Mouse (Mus musculus) right cerebral cortex, postnatal 36 days (tissue): Measurements from ENCODE around the gene Sbno2.

Source experiments
- DNase-seq, 2 experiments: peaks; one replicate each; pipeline ENCODE4 v3.0.0; 2022; ENCODE audit warnings: low spot score in 2 of 2, mixed read lengths in 1 of 2

The Sbno2 gene

DNA sequence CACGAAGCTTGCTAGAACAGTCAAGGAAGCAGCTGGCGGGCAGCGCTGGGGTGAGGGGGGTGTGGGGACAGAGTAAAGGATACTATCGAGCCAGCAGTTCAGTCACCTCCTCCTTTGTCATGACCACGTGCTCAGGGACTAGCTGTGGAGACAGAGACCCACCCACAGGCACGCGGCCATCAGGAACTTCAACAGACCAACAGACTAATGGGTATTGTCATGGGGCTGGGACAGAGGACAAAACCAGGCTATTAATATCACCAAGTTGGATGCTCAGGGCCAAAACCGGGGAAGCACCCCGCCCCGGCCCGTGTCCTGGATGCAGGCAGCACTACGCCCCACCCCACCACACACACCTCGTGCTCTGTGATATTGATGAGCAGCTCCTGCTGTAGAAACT lies 68.5 kb downstream of the Sbno2 start:
- no peak for DNase-seq

DNA sequence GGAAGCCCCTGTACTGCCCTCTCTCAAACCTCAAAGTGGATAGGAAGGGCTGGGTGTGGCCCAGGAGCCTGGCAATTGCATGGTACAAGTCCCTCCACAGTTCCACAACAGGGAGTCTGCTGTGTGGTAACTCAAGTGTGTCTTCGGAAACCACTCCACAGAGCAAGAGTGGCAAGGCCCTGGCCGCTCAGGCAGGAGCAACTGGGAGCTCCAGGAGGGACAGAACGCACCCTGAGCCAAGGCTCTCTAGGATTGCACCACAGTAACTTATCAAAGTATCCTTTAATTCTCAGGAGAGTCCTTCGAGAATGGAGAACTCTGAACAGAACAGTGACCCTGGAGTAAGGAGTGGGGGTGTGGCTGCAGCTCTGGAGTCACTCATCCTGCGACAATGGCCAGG lies 69.7 kb downstream of the Sbno2 start:
- DNase-seq, result no peak

DNA sequence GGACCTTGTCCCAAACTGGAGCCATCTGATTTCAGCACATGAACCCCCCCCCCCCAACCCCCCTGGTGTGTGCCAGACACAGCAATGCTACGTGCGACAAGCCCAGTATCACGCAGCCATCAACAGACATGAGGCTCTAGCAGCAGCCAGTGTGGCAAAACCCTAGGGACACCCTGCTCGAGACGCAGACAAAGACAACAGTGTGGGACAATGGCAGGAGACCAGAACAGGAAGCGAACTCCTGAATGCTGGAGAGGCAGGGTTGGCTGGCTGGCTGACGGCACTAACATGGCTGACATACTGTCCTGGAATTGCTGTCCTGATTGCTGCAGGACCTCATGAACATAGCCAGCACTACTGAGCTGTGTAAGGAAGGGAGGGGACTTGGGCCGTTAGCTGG lies 70.2 kb downstream of the Sbno2 start:
- DNase-seq, result no peak

DNA sequence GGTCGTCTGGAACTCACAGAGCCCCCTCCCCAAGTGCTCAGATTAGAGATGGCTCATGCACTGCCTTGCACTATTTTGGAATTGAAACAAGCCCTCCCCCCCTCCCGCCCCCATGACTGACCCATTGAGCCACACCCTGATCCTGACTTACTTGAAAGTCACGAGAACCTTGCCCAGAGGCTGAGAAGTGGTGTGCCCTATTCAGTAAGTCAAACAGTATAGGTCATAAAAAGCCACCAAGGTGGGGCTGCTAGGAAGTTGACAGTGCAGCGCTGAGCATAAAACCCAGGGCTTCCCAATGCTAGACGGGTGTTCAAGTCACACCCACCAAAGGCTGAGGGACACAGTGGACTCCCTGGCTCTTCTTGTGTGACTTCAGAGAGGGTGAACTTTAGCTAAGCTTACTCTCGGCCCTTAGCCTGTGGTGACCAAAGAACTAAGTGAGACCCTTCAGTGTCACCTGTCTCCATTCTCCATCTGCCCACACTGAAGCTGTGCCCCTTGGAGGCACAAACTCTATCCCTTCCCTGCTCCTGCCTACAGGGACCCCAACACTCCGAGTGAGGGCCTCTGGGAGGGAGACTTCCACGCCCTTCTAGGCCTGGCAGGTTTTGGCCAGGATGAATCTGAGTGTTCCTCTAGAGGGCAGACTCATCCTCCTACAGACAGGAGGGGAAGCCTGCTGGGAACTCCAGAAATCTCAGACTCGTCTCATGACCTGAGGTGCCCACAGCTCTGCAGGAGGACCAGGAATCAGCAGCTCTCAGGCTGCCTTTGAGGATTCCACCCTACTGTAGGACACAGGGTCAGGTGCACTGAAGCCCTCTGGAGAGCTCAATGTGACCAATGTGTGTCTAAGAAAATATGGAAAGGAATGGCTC lies 71.6 kb downstream of the Sbno2 start:
- no peak for DNase-seq

DNA sequence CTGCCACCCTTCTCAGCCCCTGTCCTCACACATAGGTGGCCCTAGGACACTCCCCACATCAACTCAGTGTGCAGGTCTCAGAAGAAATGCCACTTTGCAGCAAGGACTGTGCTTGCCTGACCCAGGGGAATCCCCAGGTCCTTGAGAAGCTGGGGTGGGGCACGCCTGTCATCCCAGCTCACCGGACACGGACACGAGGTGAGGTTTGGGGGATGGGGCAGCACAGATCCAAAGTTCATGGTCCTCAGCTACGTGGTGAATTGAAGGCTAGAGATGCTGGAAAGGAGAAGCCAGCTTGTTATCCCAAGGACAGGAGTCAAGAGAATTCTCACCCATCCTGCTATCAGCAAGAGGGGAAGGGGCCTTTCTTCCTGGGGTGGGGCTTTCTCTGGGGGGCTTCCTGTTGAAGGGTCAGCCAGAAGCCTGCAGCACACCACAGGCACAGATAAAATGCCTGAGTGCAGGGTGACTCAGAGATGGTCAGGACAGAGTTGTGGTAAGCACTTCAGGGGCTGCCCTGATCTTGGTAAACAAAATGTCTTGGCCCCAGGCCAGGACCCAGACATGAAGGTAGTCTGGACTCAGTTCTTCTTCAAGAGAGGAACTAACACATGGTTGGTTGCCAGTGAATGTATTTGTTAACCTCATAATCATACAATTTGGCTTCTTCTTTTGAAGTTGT lies 72.4 kb downstream of the Sbno2 start:
- no peak for DNase-seq

DNA sequence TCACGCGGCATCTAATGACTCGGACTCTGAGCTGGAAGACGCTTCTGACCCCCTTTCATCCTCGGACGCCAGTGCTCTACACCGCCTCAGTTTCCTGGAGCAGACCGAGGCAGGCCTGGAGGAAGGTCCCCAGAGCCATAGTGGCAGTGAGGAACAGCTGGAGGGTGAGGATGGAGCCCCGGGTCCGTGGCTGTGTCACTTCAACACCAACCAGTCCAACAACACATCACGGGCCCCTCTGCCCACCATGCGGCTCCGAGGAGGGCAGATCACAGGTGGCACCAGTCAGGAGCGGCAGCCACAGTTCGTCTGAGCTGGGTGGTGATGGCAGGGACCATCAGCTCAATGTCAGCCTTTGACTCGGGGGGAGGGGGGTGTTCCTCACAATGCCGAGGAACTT lies 74.6 kb downstream of the Sbno2 start:
- no peak for DNase-seq

DNA sequence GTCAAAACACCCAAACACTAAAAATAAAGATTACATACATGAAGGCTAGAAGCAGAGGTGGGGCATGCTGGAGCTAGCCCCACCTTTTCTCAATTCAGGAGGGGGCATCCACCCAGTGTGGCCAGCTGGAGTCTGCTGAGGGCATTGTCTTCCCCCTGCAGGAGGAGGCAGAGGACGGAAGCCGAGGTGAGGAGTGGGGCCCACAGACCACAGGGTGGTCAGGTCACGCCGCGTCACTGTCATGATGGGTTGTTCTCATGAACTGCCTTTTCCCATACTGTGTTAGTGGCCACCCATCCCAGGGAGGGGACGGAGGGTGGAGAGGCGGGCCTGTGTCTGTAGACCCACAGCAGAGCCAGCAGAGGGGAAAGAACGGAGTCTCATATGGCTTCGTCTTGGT lies 75.2 kb downstream of the Sbno2 start:
- DNase-seq, result no peak

DNA sequence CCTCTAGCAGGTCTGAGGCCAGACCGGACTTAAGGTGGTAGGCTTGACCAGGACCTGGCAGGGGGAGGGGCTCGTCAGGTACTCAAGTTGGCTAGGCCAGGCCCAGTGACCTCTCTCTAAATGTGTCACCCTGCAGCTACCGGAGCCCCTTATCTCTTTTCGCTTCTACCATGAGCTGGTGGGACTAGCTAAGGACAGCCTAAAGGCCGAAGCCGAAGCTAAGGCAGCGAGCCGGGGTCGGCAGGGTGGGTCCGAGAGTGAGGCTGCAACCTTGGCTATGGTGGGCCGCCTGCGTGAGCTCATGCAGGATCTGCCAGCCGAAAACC lies 76.9 kb downstream of the Sbno2 start:
- DNase-seq, result no peak

DNA sequence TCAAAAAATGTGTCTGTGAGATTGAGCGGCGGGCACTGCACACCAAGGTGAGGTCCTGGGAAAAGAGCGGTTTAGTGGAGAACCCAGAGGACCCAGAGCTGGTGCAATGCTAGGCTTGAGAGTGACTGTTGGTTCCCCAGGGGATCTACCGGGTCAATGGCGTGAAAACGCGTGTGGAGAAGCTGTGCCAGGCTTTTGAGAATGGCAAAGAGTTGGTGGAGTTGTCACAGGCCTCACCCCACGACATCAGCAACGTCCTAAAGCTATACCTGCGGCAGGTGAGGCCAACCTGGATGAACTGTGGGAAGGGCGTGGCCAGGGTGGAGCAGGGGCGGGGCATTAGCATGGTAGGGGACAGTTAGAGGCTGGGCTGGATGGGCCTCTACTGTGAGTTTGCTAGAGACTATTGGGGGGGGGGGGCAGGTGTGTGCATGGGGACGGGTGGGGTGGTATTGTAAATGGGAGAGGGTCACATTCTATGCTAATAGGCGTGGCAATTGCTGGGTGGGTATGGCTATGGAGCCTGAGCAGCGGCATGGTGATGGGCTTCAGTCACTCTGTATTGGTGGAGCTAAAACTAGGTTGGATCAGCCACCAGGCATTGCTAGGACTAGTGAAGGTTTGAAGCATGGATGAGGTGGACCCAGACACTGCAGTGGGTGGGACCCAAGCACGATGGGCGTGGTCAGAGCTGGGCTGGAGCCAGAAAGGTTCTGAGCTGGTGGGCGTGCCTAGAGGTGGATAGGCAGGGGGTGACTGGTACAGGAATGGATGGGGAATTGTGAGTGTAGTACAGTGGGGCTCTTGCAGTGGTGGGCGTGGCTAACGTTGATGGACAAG lies 77.5 kb downstream of the Sbno2 start:
- DNase-seq, result no peak

DNA sequence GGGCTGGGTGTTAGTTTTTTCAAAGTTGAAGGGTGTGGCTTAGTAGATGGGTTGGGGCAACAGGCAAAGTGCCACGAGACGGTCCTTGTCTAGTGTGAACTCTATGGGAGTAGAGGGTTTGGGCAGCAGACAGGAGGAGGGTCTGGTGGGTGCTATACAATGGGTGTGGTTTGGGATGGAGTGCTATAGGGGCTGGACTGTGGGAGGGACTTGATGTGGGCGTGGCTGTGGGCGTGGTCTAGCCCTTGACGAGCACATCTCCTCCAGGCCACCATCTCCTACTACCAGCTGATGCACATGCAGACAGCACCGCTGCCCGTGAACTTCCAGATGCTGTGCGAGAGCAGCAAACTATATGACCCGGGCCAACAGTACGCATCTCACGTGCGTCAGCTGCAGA lies 79.5 kb downstream of the Sbno2 start:
- no peak for DNase-seq

DNA sequence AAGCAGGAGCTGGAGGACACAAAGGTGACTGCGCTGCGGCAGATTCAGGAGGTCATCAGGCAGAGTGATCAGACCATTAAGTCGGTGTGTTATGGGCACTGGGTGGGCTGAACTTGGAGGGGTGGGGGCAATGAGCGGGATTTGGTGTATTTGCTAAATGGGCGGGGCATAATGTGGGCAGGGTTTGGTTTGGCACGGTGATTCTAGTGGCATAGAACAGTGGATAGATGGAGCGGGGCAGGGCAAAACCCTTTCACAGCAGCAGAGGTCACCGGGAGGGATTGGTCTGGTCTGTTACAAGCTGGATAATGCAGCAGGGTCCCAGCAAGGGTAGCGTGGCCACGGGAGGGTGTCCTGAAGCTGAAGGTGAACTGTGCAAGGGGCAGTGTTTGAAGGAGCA lies 79.9 kb downstream of the Sbno2 start:
- DNase-seq, result no peak

DNA sequence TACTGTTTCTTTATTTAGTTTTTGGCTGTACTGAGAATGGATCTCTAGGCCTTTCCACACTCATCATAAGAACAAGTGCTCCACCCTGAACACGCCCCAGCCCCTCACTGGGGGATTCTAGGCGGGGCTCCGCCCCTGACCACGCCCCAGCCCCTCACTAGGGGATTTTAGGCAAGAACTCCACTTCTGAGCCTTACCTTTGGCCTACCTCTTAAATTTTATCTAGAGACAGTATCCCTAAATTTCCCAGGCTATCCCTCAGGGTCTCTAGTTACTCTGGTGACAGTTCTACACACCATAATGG lies 80.4 kb downstream of the Sbno2 start:
- DNase-seq, result no peak

DNA sequence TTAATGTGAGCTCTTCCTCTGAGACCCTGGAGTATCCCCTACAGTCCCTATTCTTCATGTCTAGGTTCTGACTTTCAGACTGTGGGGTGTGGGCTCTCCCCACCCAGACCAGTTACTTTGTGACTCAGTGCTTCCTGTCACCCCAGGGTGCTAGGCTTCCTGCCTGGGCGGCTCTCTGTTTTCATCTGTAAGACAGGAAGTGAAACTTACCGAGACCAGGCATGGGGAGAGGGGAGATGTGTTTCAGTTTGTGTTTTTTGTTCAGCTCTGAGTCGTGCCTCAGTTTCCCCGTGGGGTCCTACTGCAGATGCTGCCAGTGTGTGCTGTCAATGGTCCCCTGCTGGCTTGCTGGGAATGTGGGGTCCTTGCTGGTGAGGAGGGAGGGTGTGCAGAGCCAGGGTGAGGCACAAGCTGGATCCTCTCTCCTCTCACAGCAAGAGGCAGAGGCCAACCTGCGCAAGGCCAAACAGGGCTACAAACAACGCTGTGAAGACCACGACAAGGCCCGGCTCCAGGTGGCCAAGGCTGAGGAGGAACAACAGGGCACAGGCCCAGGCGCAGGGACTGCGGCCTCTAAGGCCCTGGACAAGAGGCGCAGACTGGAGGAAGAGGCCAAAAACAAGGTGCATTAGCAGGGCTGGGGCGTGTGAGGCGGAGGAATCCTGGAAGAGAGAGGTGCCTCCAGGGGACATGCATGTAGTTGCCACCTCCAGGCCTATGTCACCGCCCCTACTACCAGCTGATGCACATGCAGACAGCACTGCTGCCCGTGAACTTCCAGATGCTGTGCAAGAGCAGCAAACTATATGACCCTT lies 80.9 kb downstream of the Sbno2 start:
- DNase-seq, result no peak

DNA sequence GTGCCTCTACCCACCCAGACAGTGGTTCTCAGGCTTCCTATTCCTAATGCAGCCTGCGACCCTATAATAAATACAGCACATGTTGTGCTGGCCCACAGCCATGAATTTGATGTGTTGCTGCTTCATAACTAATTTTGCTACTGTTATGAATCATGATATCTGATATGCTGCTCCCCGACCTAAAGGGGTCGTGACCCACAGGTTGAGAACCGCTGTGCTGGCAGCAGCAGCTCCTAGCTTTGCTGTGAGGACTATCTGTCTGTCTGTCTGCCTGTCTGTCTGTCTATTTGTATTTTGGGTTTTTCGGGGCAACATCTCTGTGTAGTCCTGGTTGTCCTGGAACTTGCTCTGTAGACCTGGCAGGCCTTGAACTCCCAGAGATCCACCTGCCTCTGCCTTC lies 81.6 kb downstream of the Sbno2 start:
- DNase-seq, result no peak

DNA sequence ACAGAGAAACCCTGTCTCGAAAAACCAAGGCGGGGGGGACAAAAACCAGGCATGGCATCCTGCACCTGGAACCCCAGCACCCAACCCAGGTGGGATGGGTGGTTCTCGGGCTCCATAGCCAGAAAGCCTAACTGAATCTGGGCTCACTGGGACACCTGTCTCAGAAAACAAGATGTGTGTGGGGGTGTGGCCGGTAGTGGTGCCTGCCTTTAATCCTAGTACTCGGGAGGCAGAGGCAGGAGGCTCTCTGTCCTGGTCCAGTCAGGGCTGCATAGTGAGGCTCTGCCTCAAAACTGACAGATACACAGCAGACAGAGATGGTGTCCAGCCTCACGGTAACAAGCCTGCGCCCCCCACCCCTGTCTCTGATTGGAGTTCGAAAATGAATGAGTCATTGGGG lies 82.6 kb downstream of the Sbno2 start:
- no peak for DNase-seq

DNA sequence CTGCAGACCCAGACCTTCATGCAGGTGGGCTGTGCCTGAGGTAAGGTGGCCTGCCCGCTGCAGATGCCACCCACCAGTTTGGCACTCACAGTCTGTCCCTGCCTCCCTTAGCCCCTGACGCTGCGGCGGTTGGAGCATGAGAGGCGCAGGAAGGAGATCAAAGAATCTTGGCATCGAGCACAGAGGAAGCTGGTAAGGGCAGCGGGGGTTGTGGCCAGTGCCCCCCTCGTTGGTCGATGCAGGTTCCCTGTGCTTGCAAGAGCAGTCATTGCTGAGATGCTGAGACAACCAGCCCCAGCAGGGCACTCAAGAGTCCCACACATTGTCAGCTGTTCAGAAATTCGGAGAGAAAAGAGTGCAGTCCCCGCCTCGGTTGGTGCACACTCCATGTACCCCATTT lies 83.2 kb downstream of the Sbno2 start:
- no peak for DNase-seq

DNA sequence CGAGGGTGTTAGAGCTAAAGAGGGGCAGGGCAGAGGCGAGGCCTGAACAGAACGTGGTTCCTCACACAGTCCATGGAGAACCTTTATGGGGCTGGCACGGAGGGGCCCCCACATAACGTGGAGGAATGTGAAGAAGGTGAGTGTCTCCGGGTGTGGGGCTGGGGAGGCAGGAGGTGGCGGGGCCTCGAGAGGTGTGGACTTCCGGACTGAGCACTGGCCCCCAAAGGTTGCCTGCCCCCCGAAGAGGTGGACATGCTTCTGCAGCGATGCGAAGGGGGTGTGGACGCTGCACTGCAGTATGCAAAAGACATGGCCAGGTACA lies 84.1 kb downstream of the Sbno2 start:
- DNase-seq, result no peak

DNA sequence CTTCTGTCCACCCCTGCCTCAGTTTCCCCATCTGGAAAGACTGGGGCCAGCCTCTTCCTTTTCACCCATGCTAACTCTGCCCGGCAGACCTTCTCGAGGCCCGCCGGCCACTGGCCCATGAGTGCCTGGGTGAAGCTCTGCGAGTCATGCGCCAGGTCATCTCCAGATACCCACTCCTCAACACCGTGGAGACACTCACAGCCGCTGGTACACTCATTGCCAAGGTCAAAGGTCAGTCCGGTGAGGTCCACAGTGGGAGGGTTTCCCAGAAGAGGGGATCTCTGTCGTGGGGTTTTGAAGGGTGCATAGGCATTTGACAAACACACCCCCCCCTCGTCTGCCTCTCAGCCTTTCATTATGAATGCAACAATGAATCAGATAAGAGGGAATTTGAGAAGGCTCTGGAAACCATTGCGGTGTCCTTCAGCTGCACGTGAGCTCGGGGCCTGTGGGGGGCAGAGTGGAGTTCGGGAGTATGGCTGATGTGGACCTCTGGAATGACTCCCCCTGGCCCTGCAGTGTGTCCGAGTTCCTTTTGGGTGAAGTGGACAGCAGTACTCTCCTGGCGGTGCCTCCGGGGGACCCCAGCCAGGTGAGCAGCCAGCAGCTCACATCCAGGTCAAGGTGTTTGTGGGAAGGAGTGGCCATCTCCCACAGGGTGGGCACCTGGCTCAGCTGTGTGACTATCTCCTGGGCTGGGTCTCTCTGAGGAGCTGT lies 84.6 kb downstream of the Sbno2 start:
- no peak for DNase-seq

DNA sequence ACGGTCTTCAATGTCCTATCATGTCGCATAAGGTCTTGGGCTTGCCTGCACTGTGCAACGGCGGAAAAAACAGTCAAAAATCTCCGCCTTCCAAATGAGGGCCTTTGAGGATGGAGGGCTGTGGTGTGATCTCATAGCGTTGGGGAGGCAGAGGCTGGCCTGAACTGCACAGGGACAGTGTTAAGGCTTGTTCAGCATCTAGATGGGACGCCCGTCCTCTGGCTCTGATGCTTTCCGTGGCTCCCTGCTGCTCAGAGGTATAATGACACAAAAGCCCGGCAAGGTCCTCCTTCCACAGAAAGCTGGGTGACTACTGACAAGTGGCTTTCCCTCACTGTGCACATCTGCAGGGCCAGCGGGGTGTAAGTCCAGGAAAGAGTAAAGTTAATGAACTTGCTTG lies 85.2 kb downstream of the Sbno2 start:
- no peak for DNase-seq

DNA sequence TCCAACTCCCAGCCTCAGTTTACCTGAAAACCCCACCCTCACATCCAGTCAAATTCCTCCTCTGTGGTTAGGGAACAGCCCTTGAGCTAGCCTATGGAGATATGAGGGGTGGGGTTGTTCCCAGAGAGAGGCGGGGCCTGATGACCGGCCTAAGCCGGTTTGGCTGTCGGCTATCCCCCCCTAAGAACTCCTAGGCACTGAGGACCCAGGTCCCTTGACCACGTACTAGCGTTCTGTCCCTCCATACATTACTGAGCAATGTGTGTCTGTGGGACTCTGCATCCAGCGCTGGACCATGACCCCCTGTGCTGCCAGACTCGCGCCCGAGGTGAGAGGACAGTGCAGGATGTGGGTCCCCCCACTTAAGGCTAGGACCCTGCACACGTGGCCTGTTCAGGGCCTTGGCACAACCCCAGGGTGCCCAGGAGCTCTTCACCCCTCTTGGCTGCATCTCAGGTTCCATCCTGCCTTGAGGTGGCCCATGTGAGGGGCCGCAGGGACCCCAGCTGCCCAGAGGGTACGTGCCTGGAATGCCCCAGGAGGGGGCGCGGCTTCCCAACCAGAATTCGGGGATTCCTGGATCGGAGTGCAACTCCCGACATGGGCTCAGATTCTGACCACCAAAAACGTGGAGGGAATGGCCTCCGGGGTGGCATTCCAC lies 85.8 kb downstream of the Sbno2 start:
- no peak for DNase-seq

DNA sequence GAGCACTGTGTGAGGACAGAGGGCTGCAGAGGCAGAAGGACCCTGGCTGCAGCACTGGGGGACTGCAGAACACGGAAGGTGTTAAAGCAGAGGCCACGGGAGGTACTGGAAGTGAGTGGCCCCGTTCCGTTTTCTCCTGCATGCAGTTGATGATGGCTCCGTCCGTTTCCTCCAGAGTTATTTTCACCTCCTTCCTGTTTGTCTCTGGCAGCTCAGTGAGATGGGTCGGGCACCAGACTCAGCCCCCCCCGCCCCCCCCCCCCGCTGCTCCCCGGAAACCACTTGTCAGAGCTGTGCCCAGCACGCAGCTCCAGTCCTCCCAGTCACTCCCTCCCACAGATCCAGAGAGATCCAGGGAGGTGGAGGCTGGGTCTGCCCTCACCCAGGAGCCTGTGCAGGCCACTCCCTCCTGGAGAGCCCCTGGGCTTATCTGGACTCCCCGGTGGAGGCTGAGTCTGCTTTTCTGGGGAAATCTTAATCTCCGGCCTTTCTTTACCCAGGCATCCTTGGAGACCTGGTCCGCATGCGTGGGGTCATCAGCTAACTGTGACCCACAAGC lies 86.6 kb downstream of the Sbno2 start:
- DNase-seq, result no peak
